Mouse (Mus musculus) urinary bladder, postnatal 4 days (tissue): ENCODE measurements at regions not wholly inside any gene's neighbourhood (a gene's known extent, or its start where the extent isn't known, plus 50 kb on each side); places are given as distances from the start of the nearest gene placed in this dataset.

Source experiments
- DNase-seq, 2 experiments: peaks; one replicate each; pipeline ENCODE4 v3.0.0; 2021 to 2022; ENCODE audit warnings: low spot score in 2 of 2

GRCm38 (mm10) chr14:16901534-16902147 lies 82.7 kb upstream of the Rarb start:
- no peak for DNase-seq

- no peak for DNase-seq
Measured at GRCm38 (mm10) chr14:16897747-16898544, 79.0 kb upstream of the Rarb start.

GRCm38 (mm10) chr14:16896974-16897373 lies 78.0 kb upstream of the Rarb start:
- DNase-seq = no peak

GRCm38 (mm10) chr14:16881249-16881648 lies 62.3 kb upstream of the Rarb start:
- DNase-seq = no peak

- no peak for DNase-seq
Measured at GRCm38 (mm10) chr14:16869221-16869620, 50.3 kb upstream of the Rarb start.
